Mouse (Mus musculus) hindbrain, embryonic 12.5 days (tissue): ENCODE results near the gene Cd96. TPM values are rescaled to one million over a fixed set of nuclear protein-coding genes. Genes with fewer than 3 reads are reported as not detected.
A peak's percentile ranks its signal among the peaks of the same experiment; 100 is the strongest.

Source experiments
- ATAC-seq: fragments of 200-750 bp; cut with Nextera tagmentation; 2 replicates; pipeline ENCODE4 v1.8.0; 2017; ENCODE audit warnings: moderate TSS enrichment; ENCODE audit not compliant: low FRiP score
- H3K27ac ChIP-seq: fragments of 300-500 bp; sonication (generic); 2 replicates; pipeline ENCODE4 v1.5.1; 2016; ENCODE audit warnings: mild to moderate bottlenecking
- H3K27me3 ChIP-seq: fragments of 300-500 bp; sonication (generic); 2 replicates; pipeline ENCODE4 v1.6.1; 2016; ENCODE audit warnings: mild to moderate bottlenecking
- H3K36me3 ChIP-seq: fragments of 300-500 bp; sonication (generic); 2 replicates; pipeline ENCODE4 v1.6.1; 2016; ENCODE audit warnings: mild to moderate bottlenecking
- H3K4me1 ChIP-seq: fragments of 300-500 bp; sonication (generic); 2 replicates; pipeline ENCODE4 v1.6.1; 2016
- H3K4me2 ChIP-seq: fragments of 300-500 bp; sonication (generic); replicated peaks from 2 replicates; pipeline ENCODE4 v1.6.1; 2016; ENCODE audit warnings: mild to moderate bottlenecking
- H3K4me3 ChIP-seq: fragments of 300-500 bp; sonication (generic); 2 replicates; pipeline ENCODE4 v1.5.1; 2016; ENCODE audit warnings: mild to moderate bottlenecking
- H3K9ac ChIP-seq: fragments of 300-500 bp; sonication (generic); 2 replicates; pipeline ENCODE4 v1.6.1; 2016; ENCODE audit warnings: mild to moderate bottlenecking, moderate library complexity
- H3K9me3 ChIP-seq: fragments of 300-500 bp; sonication (generic); replicated peaks from 2 replicates; pipeline ENCODE4 v1.6.1; 2016; ENCODE audit warnings: mild to moderate bottlenecking
- WGBS: fragments of 180-500 bp; shearing (Covaris S2); methylation state at CpG from one replicate; pipeline ENCODE4 v1.1.7; 2016; 5-methylcytosine and 5-hydroxymethylcytosine counted together
- polyA plus RNA-seq: library from polyadenylated mRNA; unstranded; fragments of >200 nt; fragmentation: Nextera tagmentation; extraction: Ambion mirVana; gene quantifications from 2 replicates; pipeline ENCODE4 v1.2.1, GENCODE M21; 2016

Gene Cd96
- polyA plus RNA-seq, 1 experiment from 2014 or later, result not detected

DNA sequence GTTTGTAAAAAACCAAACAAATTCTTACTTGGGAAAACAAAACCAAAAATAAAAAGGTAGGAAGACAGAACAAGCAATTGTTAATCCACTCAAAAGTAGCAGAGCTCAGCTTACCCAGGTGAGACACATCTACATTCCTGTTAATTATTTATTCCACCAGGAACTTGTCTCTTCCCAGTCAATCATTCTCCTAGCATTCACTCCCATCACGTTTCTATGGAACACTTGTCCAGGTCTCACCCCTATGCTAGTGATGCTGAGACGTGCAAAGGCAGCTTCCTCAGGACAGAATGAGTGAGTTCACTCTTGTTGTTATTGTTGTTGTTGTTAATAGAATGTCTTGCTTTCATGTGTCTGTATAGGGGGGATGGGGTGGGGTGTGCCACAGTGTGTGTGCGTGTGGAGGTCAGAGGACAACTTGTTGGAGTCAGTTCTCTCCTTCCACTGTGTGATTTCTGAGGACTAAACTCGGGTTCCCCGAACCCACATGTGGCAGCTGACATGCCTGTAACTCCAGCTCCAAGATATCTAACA lies 97.0 kb downstream of the Cd96 start:
- no peaks in the 10 kb centered on the region for H3K27me3 ChIP-seq
- H3K27ac ChIP-seq, result no peak overlapping the region
- H3K9me3 ChIP-seq, result no peaks in the 10 kb centered on the region
- ATAC-seq, result no peak; the same call in 1 of the 2 replicates
- H3K4me2 ChIP-seq, result no peak overlapping the region
- H3K36me3 ChIP-seq, result no peaks in the 10 kb centered on the region
- no peak overlapping the region for H3K4me3 ChIP-seq
- no peaks in the 10 kb centered on the region for H3K4me1 ChIP-seq
- 78% methylated on average over 5 of the region's 5 CpGs for WGBS
- no peak overlapping the region for H3K9ac ChIP-seq

DNA sequence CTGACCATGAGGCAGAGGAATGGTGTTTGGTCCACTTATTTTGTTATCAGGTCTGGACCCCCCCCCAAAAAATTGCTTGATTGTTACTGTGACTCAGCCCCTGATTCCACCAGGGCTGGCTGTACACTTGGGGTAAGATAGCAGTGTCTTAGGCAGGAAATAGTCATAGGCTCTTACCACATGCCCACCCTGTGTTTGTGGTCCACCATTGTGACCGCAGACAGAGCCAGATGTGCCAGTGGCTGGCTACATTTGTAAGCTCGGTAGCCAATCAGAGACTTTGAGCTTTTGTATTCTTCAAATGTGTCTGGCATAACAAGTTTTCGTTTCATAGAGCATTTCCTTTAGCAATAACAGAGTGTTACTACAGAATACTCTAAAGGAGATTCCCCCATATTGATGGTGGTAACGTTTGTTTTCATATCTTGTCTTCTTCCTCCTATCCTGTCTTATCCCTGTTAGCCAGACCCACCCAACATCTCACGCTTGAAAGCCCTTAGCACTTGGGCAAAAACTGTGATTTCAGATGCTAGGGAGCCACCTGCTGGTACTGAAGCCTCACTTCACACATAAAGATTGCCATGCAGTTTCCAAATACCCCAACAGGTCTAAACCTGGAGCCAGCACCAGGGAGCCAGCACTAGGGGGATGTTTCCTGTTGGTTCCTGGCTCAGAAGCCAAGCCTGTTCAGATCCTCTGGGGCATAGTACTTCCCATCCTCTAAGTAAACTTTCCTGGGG lies 97.7 kb downstream of the Cd96 start:
- Histone ChIP-seq H3K27me3 (no peaks in the 10 kb centered on the region), H3K9me3 (no peaks in the 10 kb centered on the region), H3K9ac (no peak overlapping the region), H3K27ac (no peak overlapping the region), H3K4me3 (no peak overlapping the region), H3K4me2 (no peak overlapping the region), H3K4me1 (no peaks in the 10 kb centered on the region), H3K36me3 (no peaks in the 10 kb centered on the region)
- WGBS, result 53% methylated on average over 5 of the region's 5 CpGs
- peak; percentile 74 for ATAC-seq

DNA sequence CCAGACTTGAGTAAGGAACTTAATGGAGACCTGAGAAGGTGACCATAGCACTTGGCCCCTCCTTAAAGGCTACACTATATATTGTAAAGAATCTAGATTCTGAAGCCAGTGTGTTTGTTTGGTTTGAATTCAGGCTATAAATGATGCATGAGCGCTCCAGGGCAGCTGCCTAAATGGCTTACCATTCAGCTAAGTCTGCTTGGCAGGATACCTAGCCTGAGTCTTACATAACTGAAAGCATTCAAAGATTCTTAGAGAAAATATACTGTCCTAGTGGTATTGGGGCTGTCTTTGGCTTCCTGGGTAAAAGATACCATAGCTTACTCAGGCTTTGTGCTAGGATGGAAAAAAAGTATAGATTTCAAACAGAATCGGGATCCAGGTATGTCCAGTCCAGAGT lies 98.7 kb downstream of the Cd96 start:
- Histone ChIP-seq H3K4me2 (no peak overlapping the region), H3K4me1 (no peaks in the 10 kb centered on the region), H3K36me3 (no peaks in the 10 kb centered on the region), H3K4me3 (no peak overlapping the region), H3K9me3 (no peaks in the 10 kb centered on the region), H3K27me3 (no peaks in the 10 kb centered on the region), H3K27ac (no peak overlapping the region), H3K9ac (no peak overlapping the region)
- ATAC-seq, result no peak
- 94% methylated on average over 2 of the region's 2 CpGs for WGBS

DNA sequence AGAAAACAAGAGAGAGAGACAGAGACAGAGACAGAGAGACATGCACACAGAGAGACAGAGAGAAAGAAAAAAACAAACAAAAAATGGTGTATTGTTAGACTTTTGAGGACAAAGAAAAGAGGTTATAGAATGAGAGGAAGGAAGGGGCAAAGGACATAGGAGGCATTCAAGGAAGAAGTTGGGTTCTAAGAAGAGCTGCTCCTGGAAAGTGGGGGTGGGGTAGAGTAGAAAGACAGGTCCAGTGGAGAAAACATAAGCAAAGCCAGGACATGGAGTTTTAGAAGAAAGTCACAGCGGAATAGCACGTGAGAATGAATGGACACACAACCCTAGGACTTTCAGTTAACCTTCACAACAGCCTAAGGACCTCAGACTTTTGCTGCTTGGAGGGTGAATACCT lies 99.7 kb downstream of the Cd96 start:
- Histone ChIP-seq H3K4me3 (no peak overlapping the region), H3K4me2 (no peak overlapping the region), H3K9ac (no peak overlapping the region), H3K36me3 (no peaks in the 10 kb centered on the region), H3K9me3 (no peaks in the 10 kb centered on the region), H3K27me3 (no peaks in the 10 kb centered on the region), H3K4me1 (no peaks in the 10 kb centered on the region), H3K27ac (no peak overlapping the region)
- ATAC-seq, result no peak
- 84% methylated on average over 2 of the region's 2 CpGs for WGBS

DNA sequence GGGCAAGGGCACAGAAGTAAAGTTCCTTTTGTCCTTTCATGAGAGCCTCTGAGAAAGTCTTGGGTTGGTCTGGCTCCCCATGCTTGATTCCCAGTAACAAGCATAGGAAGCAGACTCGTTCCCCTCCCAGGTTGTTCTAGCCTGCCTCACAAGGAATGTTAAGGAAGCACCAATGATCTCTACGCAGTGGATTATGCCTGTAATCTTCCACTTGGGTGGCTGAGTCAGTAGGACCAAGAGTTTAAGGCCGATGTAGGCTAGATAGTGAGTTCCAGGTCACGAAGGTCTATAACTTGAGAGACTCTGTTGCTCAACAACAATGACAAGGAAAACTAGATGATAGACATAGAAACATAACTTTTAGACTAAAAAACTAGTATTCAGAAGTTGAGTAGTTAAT lies 100.3 kb downstream of the Cd96 start:
- Histone ChIP-seq H3K27ac (no peak overlapping the region), H3K27me3 (no peaks in the 10 kb centered on the region), H3K9me3 (no peaks in the 10 kb centered on the region), H3K4me2 (no peak overlapping the region), H3K4me1 (no peaks in the 10 kb centered on the region), H3K4me3 (no peak overlapping the region), H3K36me3 (no peaks in the 10 kb centered on the region), H3K9ac (no peak overlapping the region)
- no peak for ATAC-seq
- WGBS, result 86% methylated on average over 4 of the region's 4 CpGs

DNA sequence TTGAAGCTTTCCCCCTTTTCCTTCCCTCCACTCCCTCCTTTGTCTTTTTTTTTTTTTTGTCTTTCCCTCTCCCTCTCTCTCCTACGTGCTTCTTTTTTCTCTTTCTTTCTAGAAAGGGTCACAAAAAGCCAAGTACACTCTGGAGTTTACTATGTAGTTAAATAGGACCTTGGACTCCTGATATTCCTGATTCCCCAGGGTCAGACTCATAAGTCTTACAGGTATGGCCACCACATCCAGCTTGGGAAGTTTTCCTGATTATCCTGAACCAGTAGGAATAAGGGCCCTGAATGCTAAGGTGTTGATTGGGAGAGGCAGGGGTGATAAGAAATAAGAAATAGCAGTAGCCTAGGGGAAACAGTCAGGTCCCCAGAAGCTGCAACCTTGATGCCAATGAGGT lies 100.7 kb downstream of the Cd96 start:
- Histone ChIP-seq H3K27me3 (no peaks in the 10 kb centered on the region), H3K9ac (no peak overlapping the region), H3K4me3 (no peak overlapping the region), H3K4me1 (no peaks in the 10 kb centered on the region), H3K36me3 (no peaks in the 10 kb centered on the region), H3K4me2 (no peak overlapping the region), H3K9me3 (no peaks in the 10 kb centered on the region), H3K27ac (no peak overlapping the region)
- 75% methylated on average over 1 of the region's 1 CpGs for WGBS
- no peak for ATAC-seq

DNA sequence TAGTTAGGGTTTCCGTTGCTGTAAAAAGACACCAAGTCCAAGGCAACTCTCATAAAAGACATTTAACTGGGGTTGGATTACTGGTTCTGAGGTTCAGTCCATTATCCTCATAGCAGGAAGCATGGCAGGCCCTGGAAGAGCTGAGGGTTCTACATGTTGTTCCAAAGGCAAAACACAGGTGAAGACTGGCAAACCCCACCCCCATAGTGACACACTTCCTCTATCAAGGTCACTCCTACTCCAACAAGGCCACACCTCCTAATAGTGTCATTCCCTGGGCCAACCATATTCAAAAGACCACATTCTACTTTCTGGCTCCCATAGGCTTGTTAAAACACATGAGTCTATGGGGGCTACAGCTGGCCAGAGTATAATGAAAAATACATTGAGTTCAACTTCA lies 108.4 kb downstream of the Cd96 start:
- Histone ChIP-seq H3K4me2 (no peak overlapping the region), H3K9ac (no peak overlapping the region), H3K9me3 (no peaks in the 10 kb centered on the region), H3K27ac (no peak overlapping the region), H3K4me1 (peaks cover 15% of the 10 kb centered on the region; the same call in 1 of the 2 replicates), H3K4me3 (no peak overlapping the region), H3K27me3 (0 out of 2 replicates have a peak, but pooled peaks cover 5% of the 10 kb centered on the region), H3K36me3 (no peaks in the 10 kb centered on the region)
- no peak for ATAC-seq
- 89% methylated on average over 1 of the region's 1 CpGs for WGBS

DNA sequence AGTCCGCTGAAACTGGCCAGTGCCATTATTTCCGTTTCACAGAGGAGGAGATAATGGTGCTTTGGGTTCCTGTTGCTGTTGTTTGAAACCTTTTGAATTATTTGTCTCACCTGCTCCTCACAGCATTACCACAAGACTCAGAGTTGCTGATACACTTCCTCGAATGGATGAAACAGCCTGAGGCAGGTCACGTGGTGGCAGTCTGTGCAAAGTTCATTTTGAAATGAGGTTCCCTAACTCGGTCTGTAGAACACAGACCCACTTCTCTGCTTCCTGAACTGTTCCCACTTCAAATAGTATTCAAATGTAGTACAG lies 109.2 kb downstream of the Cd96 start:
- Histone ChIP-seq H3K27ac (peak overlapping the region; percentile 31), H3K9ac (peak overlapping the region; percentile 72; the same call in 1 of the 2 replicates), H3K9me3 (no peaks in the 10 kb centered on the region), H3K4me3 (peak overlapping the region; percentile 67), H3K36me3 (no peaks in the 10 kb centered on the region), H3K27me3 (0 out of 2 replicates have a peak, but pooled peaks cover 5% of the 10 kb centered on the region), H3K4me1 (peaks cover 15% of the 10 kb centered on the region; the same call in 1 of the 2 replicates), H3K4me2 (peak overlapping the region; percentile 75)
- ATAC-seq, result peak; percentile 8
- 14% methylated on average over 5 of the region's 5 CpGs for WGBS

DNA sequence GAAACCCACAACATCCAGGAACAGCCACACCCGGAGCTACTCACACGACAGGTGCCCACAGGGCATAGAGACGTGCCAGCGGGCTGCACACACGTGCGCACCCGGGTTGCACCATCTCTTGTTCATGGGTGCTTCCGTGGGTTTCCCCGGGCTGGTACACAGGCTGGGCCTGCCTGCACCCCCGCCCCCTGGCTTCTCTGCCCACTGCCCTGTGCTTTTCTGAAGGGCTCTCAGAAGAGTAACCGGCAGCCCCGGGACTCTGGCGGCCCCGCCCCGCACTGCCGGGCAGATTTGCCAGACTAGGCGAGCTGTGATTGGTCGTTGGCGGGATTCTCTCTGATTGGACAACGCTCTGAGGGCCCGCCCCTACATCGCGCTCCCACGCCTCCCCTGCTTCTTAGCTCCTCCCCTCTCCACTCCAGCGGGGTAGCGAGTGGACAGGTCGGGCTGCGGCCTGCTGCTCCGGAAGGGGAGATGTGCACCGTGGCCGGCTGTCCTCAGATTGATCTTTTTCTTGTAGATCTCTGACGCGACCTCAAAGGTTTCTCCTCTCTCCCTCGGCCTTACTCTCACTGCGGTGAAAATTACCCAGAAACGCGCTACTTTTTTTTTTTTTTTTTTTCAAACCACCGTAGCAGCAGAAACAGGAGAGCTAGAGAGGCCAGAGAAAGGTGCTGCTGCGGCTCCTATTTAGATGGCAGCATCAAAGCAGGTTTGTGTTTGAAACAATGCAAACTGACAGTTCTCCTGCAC lies 109.7 kb downstream of the Cd96 start, which contains the start of gene Plcxd2:
Plcxd2 (minus strand) TSS at position 66 of the 753 bp plus-strand sequence.
- WGBS, result 0% methylated on average over 39 of the region's 39 CpGs

DNA sequence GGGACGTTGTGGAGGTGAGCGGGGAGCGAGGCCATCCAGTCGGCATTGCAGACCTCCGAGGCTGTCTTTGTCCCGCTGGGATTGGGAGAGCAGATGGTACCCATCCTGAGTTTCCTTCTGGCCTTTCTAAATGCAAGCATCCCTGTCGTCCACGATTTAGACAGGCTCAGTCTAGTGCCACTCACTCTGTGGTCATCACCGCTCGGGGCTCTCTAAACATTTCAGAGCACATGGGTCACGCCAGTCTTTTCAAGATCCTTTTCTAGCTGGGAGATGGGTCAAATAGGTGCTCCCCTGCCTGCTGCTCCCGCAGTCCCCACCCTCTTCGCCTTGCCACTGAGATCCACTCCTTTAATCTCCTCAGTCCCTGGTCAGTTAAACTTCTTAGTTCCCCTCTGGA lies 110.3 kb downstream of the Cd96 start:
- Histone ChIP-seq H3K4me1 (peaks cover 15% of the 10 kb centered on the region; the same call in 1 of the 2 replicates), H3K27ac (0 out of 2 replicates have a peak overlapping the region, but pooled peaks have one; percentile 46), H3K9me3 (no peaks in the 10 kb centered on the region), H3K4me3 (peak overlapping the region; percentile 67), H3K9ac (peak overlapping the region; percentile 72), H3K27me3 (0 out of 2 replicates have a peak, but pooled peaks cover 9% of the 10 kb centered on the region), H3K4me2 (peak overlapping the region; percentile 75), H3K36me3 (no peaks in the 10 kb centered on the region)
- ATAC-seq, result peak; percentile 65
- under 1% methylated on average over 13 of the region's 13 CpGs for WGBS

More for the DNA sequence above, 109.7 kb downstream of the Cd96 start, which contains the start of gene Plcxd2:
- Histone ChIP-seq H3K9ac (peak within 1 kb of the TSS; percentile 72), H3K4me2 (peak within 1 kb of the TSS; percentile 75), H3K36me3 (no peaks in the 10 kb centered on the region), H3K27ac (peak within 1 kb of the TSS; percentile 46), H3K4me3 (peak within 1 kb of the TSS; percentile 67), H3K27me3 (0 out of 2 replicates have a peak, but pooled peaks cover 5% of the 10 kb centered on the region), H3K4me1 (peaks cover 15% of the 10 kb centered on the region; the same call in 1 of the 2 replicates), H3K9me3 (no peaks in the 10 kb centered on the region)
- ATAC-seq, result peak; percentile 99

DNA sequence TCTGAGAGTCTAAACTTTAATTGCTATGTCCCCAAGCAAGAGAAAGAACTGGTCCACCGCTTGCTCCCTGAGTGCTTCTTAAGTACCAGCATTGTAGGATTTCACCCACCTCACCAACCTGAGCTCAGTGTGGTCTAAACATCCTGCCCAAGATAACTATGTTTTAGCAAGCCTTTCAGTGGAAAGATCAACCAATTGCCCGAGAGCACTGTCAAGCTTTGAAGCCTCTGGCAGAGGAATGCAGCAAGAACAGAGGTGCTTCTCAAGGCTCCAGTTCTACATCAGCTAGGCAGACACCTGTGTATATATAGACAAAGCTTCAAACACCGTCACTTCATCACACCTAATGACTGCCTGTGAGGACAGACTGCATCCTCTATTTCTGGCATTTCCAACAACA lies 111.3 kb downstream of the Cd96 start:
- peaks cover 15% of the 10 kb centered on the region; the same call in 1 of the 2 replicates for H3K4me1 ChIP-seq
- peak overlapping the region; percentile 67 for H3K4me3 ChIP-seq
- 63% methylated on average over 3 of the region's 3 CpGs for WGBS
- H3K27me3 ChIP-seq, result 0 out of 2 replicates have a peak, but pooled peaks cover 11% of the 10 kb centered on the region
- peak overlapping the region; percentile 75 for H3K4me2 ChIP-seq
- H3K36me3 ChIP-seq, result no peaks in the 10 kb centered on the region
- H3K27ac ChIP-seq, result no peak overlapping the region
- no peaks in the 10 kb centered on the region for H3K9me3 ChIP-seq
- H3K9ac ChIP-seq, result no peak overlapping the region
- ATAC-seq, result no peak

DNA sequence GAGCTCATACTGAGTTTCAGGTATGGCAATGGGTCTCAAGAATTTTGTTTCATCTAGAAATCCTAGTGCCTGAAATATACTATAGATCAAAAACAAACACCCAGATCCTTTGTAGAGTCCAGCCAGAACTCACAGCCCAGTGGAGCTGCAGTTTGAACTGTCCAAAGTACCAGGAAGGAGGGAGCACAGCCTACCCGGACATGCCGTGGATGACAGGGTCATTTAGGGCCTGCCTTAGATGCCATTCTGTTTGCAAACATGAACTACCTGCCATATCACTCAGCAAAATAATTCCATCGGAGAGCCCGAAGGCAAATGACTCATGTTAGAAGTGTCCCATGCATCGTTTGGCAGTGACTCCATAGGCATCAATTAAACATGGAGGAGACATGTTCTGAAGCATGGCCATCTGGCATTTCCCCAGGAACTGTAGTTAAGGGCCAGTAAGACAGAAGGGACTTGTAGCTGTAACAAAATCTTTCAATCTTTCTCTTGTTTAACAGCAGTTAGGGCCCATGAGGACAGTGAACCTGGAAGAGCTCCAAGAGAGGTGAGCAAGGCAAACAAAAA lies 111.9 kb downstream of the Cd96 start:
- Histone ChIP-seq H3K27me3 (0 out of 2 replicates have a peak, but pooled peaks cover 11% of the 10 kb centered on the region), H3K4me3 (no peak overlapping the region), H3K9ac (no peak overlapping the region), H3K4me1 (peaks cover 15% of the 10 kb centered on the region; the same call in 1 of the 2 replicates), H3K4me2 (peak overlapping the region; percentile 75), H3K27ac (no peak overlapping the region), H3K36me3 (no peaks in the 10 kb centered on the region), H3K9me3 (no peaks in the 10 kb centered on the region)
- WGBS, result 78% methylated on average over 5 of the region's 5 CpGs
- no peak for ATAC-seq
